Mouse (Mus musculus) limb, embryonic 10.5 days (tissue): Measurements from ENCODE around the gene Chaf1a. TPM values are rescaled to one million over a fixed set of nuclear protein-coding genes. Genes with fewer than 3 reads are reported as not detected.

Source experiments
- DNase-seq: peaks from one replicate; pipeline ENCODE4 v3.0.0-alpha.2; 2017; ENCODE audit warnings: low spot score
- H3K27ac ChIP-seq: fragments of 300-500 bp; sonication (generic); 2 replicates; pipeline ENCODE4 v1.5.1; 2016; ENCODE audit warnings: mild to moderate bottlenecking
- H3K27me3 ChIP-seq: fragments of 300-500 bp; sonication (generic); 2 replicates; pipeline ENCODE4 v1.6.1; 2016; ENCODE audit warnings: low read depth, mild to moderate bottlenecking; ENCODE audit not compliant: poor library complexity, severe bottlenecking
- H3K36me3 ChIP-seq: fragments of 300-500 bp; sonication (generic); 2 replicates; pipeline ENCODE4 v1.6.1; 2016; ENCODE audit warnings: mild to moderate bottlenecking, moderate library complexity
- H3K4me1 ChIP-seq: fragments of 300-500 bp; sonication (generic); 2 replicates; pipeline ENCODE4 v1.6.1; 2016
- H3K4me3 ChIP-seq: fragments of 300-500 bp; sonication (generic); 2 replicates; pipeline ENCODE4 v1.5.1; 2016; ENCODE audit warnings: mild to moderate bottlenecking, moderate library complexity
- H3K9me3 ChIP-seq: fragments of 300-500 bp; sonication (generic); replicated peaks from 2 replicates; pipeline ENCODE4 v1.6.1; 2016; ENCODE audit warnings: mild to moderate bottlenecking
- WGBS: fragments of 180-500 bp; shearing (Covaris S2); methylation state at CpG from one replicate; pipeline ENCODE4 v1.1.7; 2016; 5-methylcytosine and 5-hydroxymethylcytosine counted together
- polyA plus RNA-seq: library from polyadenylated mRNA; unstranded; fragments of >200 nt; fragmentation: Nextera tagmentation; extraction: Ambion mirVana; gene quantifications from 2 replicates; pipeline ENCODE4 v1.2.1, GENCODE M21; 2016

Gene Chaf1a
- polyA plus RNA-seq, 1 experiment from 2014 or later: 60.2 TPM

DNA sequence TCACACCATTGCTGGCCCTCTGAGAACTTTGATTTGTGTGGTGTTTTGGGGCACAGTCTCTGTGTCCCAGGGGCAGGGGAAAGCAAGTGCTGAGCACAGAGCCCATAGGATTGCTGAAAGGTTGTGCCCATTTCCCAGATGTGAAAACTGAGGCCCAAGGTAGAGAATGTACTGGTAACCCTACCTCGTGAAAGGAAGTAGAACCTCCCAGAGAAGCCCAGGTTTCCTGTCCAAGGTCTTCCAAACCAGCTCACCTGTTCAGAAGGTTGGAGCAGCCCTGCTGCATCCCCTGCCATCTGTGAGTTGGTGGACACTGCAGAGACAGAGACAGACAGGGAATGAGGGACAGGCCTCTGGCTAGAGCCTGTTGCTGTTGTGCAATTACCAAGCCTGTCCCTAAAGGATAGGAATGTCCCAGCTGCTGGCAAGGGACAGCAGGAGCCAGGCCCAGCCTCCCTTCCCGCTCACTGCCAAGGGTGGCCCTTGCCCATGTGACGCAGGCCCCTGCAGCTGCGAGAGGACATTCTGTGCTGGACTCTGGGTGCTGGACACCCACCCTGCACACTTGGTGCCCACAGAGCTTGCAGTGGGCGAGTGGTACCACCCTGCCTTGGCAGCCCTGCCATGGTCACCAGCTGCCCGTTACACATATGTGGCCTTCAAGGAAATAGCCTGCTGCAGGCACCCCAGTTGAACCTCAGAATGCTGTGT is 68.2 kb downstream of the Chaf1a start:
- no peaks in the 10 kb centered on the region for H3K27me3 ChIP-seq
- WGBS: 81% methylated on average over 6 of the region's 6 CpGs
- no peak for DNase-seq
- H3K4me3 ChIP-seq: no peak overlapping the region
- H3K27ac ChIP-seq: no peak overlapping the region
- H3K9me3 ChIP-seq: no peaks in the 10 kb centered on the region
- H3K4me1 ChIP-seq: 0 out of 2 replicates have a peak, but pooled peaks cover 4% of the 10 kb centered on the region
- peaks cover 7% of the 10 kb centered on the region for H3K36me3 ChIP-seq

DNA sequence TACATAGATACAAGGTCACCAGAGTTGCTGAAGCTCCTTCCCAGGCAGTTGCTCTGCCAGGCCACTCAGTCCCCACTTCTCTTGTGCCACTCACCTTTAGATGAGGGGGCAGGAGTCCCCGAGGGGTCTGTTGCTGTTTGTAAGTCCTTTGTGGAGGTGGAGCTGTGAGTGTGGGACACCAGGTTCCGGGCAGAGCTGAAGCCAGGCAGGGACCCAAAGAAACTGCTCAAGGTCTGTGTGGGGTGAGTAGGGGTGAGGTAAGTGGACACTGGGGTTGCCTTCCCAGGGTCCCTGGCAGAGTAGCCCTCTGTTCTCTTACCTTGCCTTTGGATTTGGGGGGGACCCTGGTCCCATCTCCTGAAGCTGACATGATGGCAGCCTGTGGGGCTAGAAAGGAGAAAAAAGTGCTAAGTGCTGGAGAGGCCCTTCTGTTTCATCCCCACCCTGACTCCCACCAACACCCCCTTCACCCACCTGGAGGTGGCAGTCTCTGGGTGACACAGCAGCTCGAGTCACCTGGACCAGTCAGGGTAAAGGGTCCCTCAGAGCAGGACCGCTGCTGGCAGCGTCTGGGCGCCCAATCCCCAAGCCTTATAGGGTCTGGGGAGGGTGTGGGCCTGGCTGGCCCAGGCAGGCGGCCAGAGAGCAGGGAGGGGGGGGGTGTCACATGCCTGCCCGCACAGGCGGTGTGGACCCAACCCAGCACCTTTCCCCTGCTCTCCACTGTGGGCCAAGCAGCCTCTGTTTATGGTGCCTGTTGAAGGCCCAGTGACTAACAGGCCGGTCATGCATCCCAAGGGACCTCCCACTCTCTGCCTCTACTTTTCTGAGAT is 69.2 kb downstream of the Chaf1a start, which contains the start of gene Plin4:
Plin4 (minus strand) TSS at position 585 of the 833 bp plus-strand sequence.
- Histone ChIP-seq H3K4me3 (no peak within 1 kb of the TSS), H3K27me3 (no peaks in the 10 kb centered on the region), H3K27ac (no peak within 1 kb of the TSS), H3K4me1 (0 out of 2 replicates have a peak, but pooled peaks cover 4% of the 10 kb centered on the region), H3K36me3 (no peaks in the 10 kb centered on the region; the same call in 1 of the 2 replicates), H3K9me3 (no peaks in the 10 kb centered on the region)
- WGBS: 60% methylated on average over 10 of the region's 10 CpGs
- no peak for DNase-seq

DNA sequence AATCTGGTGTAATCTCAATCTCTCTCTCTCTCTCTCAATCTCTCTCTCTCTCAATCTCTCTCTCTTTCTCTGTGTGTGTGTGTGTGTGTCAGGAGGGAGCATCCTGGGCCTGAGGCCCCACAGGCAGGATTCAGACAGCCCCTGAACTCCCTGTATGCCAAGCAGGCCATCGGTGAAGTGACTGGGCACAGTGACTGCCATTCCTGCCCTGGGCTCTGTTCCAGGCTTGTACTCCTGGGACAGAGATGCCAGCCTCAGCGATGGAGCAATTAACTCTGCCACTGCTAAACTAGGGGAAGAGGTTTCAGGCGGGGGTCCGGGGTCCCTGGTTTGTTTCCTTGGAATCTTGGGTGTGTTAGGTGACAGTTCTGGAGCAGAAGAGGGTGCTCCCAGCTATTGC is 70.3 kb downstream of the Chaf1a start:
- Histone ChIP-seq H3K4me1 (0 out of 2 replicates have a peak, but pooled peaks cover 4% of the 10 kb centered on the region), H3K4me3 (no peak overlapping the region), H3K27me3 (0 out of 2 replicates have a peak, but pooled peaks cover 7% of the 10 kb centered on the region), H3K36me3 (no peaks in the 10 kb centered on the region; the same call in 1 of the 2 replicates), H3K9me3 (no peaks in the 10 kb centered on the region), H3K27ac (no peak overlapping the region)
- WGBS: 75% methylated on average over 4 of the region's 4 CpGs
- DNase-seq: no peak

DNA sequence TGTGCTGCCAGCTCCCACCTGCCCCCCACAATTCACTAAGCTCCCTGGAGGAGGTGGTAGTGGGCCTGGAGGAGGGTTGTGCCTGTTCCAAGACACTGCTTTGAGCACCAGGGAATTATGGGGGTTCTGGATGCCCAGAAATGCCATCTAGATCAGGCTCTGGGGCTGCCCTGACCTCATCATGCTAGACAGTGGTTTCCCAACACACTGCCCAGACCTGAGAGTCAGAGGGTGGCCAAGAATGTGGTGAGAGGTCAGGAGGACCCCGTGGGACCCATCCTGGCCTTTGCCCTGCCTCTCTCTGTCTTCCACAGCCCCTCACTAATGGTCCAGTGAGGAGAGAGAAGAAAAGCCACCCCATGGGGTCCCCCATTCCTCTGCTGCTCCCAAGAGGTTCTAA is 70.8 kb downstream of the Chaf1a start:
- WGBS: 67% methylated on average over 1 of the region's 1 CpGs
- Histone ChIP-seq H3K36me3 (no peaks in the 10 kb centered on the region; the same call in 1 of the 2 replicates), H3K27ac (no peak overlapping the region), H3K9me3 (no peaks in the 10 kb centered on the region), H3K4me1 (0 out of 2 replicates have a peak, but pooled peaks cover 4% of the 10 kb centered on the region), H3K27me3 (peaks cover 12% of the 10 kb centered on the region), H3K4me3 (no peak overlapping the region)
- no peak for DNase-seq

GRCm38 (mm10) chr17:56111864-56112263 is 71.6 kb downstream of the Chaf1a start:
- 45% methylated on average over 5 of the region's 5 CpGs for WGBS

DNA sequence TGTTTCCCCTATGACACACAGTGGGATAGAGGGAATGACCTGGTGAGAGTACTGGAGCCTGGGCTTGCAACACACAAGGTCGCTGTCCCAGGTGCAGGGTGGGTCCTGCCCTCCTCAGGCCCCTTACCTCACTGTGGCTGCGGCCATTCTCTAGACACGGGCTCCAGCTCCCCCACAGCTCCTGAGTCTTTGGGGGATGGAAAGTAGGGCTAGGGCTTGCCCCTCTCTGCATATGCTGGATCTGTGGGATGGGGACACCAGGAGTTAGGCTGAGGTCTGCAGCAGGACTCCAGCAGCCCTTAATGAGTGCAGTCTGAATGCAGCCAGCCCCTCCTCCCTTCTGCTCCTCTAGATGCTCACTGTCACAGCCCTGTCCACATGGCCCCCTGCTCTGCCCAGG is 72.5 kb downstream of the Chaf1a start:
- Histone ChIP-seq H3K4me3 (no peak overlapping the region), H3K4me1 (peaks cover 10% of the 10 kb centered on the region), H3K36me3 (no peaks in the 10 kb centered on the region; the same call in 1 of the 2 replicates), H3K27ac (no peak overlapping the region), H3K9me3 (no peaks in the 10 kb centered on the region), H3K27me3 (peaks cover 29% of the 10 kb centered on the region)
- DNase-seq: no peak
- 67% methylated on average over 3 of the region's 3 CpGs for WGBS

More at GRCm38 (mm10) chr17:56111864-56112263, 71.6 kb downstream of the Chaf1a start:
- peak; percentile 85 for DNase-seq
- Histone ChIP-seq H3K36me3 (no peaks in the 10 kb centered on the region; the same call in 1 of the 2 replicates), H3K27me3 (peaks cover 20% of the 10 kb centered on the region), H3K4me3 (no peak overlapping the region), H3K9me3 (no peaks in the 10 kb centered on the region), H3K4me1 (peaks cover 4% of the 10 kb centered on the region; the same call in 1 of the 2 replicates), H3K27ac (no peak overlapping the region)

DNA sequence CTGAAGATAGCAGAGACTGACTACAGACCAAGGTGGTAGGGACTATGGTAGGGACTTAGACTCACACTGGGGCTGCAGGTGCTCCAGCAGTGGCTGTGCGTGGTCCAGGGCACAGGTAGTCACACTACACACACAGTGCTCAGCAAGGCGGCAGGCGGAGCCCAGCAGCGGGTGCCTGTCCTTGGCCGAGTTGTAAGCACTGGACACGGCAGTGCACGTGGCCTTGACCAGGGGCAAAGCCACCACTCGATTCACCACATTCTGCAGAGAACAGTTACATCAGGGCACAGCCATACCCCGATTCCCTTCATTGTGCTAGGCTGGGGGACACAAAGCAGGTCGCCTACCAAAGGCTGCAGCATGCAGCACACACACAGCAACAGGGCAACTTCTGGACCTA is 76.0 kb downstream of the Chaf1a start:
- DNase-seq: no peak
- Histone ChIP-seq H3K27ac (no peak overlapping the region), H3K36me3 (no peaks in the 10 kb centered on the region), H3K27me3 (peaks cover 64% of the 10 kb centered on the region), H3K4me1 (peaks cover 26% of the 10 kb centered on the region), H3K9me3 (no peaks in the 10 kb centered on the region), H3K4me3 (no peak overlapping the region)
- WGBS: 82% methylated on average over 10 of the region's 10 CpGs

- H3K27me3 ChIP-seq: peaks cover 74% of the 10 kb centered on the region
- under 1% methylated on average over 27 of the region's 27 CpGs for WGBS
- no peaks in the 10 kb centered on the region for H3K36me3 ChIP-seq
- H3K27ac ChIP-seq: 0 out of 2 replicates have a peak within 1 kb of the TSS, but pooled peaks have one; percentile 16
- H3K9me3 ChIP-seq: 0 out of 2 replicates have a peak, but pooled peaks cover 3% of the 10 kb centered on the region
- peaks cover 22% of the 10 kb centered on the region for H3K4me1 ChIP-seq
- DNase-seq: peak; percentile 77
- peak within 1 kb of the TSS; percentile 48 for H3K4me3 ChIP-seq
Observed at GRCm38 (mm10) chr17:56117251-56117710, 77.0 kb downstream of the Chaf1a start, which contains the start of gene Plin5. TSS of gene Plin5 (minus strand) at chr17:56117596.

DNA sequence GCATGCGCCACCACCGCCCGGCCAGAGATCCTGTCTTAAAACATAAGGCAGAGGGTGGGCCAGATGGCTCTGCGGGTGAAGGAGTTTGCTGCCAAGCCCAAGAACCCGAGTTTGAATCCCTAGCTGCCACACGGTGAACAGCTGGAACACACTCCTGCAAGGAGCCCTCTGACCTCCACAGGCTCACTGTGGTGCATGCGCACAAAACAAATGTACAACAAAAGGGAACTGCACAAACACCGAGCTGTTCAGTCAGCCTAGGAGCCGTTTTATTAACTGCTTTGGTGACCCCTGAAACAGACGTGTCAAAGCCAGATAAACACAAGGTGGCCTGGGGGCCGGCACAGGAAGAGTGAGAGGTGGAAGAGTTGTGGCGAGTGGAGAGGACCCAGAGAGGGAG is 79.2 kb downstream of the Chaf1a start:
- WGBS: 47% methylated on average over 12 of the region's 12 CpGs
- H3K36me3 ChIP-seq: 0 out of 2 replicates have a peak, but pooled peaks cover 4% of the 10 kb centered on the region
- peaks cover 9% of the 10 kb centered on the region for H3K9me3 ChIP-seq
- peak overlapping the region; percentile 33 for H3K4me3 ChIP-seq
- peaks cover 29% of the 10 kb centered on the region for H3K4me1 ChIP-seq
- peaks cover 96% of the 10 kb centered on the region for H3K27me3 ChIP-seq
- H3K27ac ChIP-seq: no peak overlapping the region
- no peak for DNase-seq

DNA sequence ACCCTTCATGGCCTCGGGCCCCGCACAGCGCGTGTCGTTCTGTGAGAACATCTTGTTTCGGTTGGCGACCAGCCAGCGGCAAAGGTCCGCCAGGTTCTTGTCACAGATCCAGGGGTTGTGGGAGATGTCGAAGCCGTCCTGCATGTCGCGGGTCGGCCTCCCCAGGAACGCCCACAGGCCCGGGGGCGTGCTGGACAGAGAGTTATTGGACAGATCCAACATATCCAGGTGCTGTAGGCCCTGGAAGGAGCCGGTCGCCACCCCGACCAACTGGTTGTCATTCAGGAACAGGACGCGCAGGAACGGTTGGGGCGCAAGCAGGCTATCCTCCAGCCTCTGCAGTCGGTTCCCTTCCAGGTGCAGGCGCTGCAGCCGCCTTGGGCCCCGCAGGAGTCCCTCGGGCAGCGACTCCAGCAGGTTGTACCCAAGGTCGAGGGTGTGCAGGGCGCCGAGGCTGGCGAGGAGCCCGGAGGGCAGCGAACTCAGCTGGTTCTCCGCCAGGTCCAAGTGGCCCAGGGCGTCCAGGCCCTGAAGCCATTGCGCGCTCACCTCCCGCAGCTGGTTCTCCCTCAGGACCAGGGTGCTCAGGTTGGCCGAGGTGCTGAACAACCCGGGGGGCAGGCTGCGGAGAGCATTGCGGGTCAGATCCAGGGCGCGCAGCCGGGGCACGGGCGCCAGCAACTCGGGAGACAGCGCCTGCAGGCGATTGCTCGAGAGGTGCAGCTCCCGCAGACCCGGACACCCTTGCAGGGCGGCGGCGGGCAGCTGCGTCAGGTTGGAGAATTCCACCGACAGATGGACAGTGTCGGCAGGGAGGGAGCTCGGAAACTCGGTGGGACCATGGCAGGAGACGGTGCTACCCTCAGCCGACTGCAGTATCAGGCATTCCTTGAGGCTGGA is 80.0 kb downstream of the Chaf1a start:
- Histone ChIP-seq H3K36me3 (0 out of 2 replicates have a peak, but pooled peaks cover 4% of the 10 kb centered on the region), H3K9me3 (peaks cover 9% of the 10 kb centered on the region), H3K4me1 (peaks cover 33% of the 10 kb centered on the region), H3K4me3 (peak overlapping the region; percentile 33), H3K27ac (no peak overlapping the region), H3K27me3 (peaks cover 100% of the 10 kb centered on the region)
- DNase-seq: no peak
- WGBS: 8% methylated on average over 66 of the region's 66 CpGs

DNA sequence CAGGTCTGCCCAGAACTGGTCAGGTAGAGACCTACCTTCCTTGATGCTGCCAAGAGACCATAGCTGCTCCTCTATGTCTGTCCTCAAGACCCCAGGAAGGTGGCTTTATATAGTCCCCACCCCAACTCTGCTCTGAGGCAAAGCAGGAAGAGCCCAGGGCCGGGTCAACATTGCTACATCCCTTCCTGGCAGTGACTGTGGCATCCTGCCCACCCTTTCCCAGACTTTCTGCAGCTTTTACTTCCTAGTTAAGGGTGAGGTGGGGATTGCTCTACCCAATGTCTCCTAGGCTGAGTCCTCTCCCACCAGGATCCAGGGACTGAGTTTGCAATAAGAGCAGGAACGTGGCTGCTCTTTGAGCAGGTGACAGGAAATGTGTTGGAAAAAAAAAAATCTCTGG is 81.6 kb downstream of the Chaf1a start, which contains the start of gene Lrg1:
Lrg1 (minus strand) TSS at position 176 of the 400 bp plus-strand sequence.
- H3K9me3 ChIP-seq: peaks cover 9% of the 10 kb centered on the region
- no peak for DNase-seq
- H3K4me3 ChIP-seq: no peak within 1 kb of the TSS
- no peak within 1 kb of the TSS for H3K27ac ChIP-seq
- H3K27me3 ChIP-seq: peaks cover 97% of the 10 kb centered on the region
- H3K36me3 ChIP-seq: 0 out of 2 replicates have a peak, but pooled peaks cover 4% of the 10 kb centered on the region
- WGBS: 70% methylated on average over 2 of the region's 2 CpGs
- peaks cover 33% of the 10 kb centered on the region for H3K4me1 ChIP-seq
